Mouse (Mus musculus): ENCODE results near the gene Bahcc1. TPM values are rescaled to one million over a fixed set of nuclear protein-coding genes. Genes with fewer than 3 reads are reported as not detected.

Gene Bahcc1
- total RNA-seq (2014; rRNA removed) (19.3 and 26.5 TPM in 2 replicates), polyA plus RNA-seq (2015; fragmentation: Nextera tagmentation; extraction: Ambion mirVana) (3.9 and 6.5 TPM in 2 replicates)

DNA sequence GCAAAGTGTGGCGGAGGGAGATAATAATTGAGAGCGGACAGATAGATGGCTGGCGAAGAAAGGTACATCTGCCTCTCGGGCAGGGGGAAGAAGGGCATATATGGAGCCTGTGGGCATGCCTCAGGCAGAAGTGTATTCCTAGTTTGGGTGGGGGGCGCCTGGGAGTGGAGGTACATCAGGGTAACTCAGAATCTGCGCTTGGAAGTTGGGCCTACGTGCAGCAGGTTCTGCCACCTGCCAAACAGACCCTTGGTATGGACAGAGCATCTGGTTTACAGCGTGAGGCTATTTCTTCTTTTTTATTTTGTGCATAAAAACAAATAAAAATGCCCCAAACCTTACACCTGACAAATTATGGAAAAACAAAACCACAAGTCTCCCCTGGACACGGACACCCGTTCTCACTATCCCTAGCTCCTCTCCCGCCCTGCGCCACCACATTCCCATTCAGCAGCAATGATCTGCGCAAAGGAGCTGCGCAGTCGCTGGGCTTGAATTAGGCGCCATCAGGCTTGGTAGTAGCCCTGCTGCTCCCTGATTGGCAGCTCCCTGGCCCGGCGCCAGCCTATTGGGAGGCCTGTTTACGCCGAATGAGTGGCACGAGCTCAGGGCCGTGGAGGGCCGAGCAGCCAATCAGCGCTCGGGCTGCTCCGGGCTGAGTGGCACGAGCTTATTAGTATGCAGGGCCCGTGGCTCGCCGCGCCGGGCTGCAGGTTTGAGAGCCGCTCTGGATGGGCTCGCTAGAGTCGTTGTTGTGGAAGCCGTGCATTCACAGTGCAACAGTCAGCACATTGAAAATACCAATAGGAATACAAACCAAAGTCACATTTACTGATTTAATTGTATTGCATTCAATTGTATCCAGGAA lies at the start of gene Bahcc1:
Gene Bahcc1, plus strand, starts transcription at position 718 of the 868 bp plus-strand sequence.
- peak; percentile 20; the same call in 1 of the 2 replicates for TF ChIP-seq CTCF (IDR thresholded peaks at IDR 0.05; ENCODE audit: low read depth)
- Histone ChIP-seq H3K4me1 (ENCODE audit: insufficient read depth) (peaks cover 22% of the 10 kb centered on the region), H3K27ac (ENCODE audit: low read depth, low read length) (peak within 1 kb of the TSS; percentile 100), H3K27me3 (ENCODE audit: insufficient read depth, low read length) (no peaks in the 10 kb centered on the region), H3K9me3 (ENCODE audit: low read length) (no peaks in the 10 kb centered on the region), H3K4me2 (ENCODE audit: low read depth) (peak within 1 kb of the TSS; percentile 97), H3K4me3 (ENCODE audit: low read depth, low read length) (peak within 1 kb of the TSS; percentile 94), H3K36me3 (ENCODE audit: insufficient read depth) (no peaks in the 10 kb centered on the region), H3K9ac (peak within 1 kb of the TSS; percentile 99)
- DNase-seq, result peak; percentile 100
- 1% methylated on average over 36 of the region's 36 CpGs for WGBS
- ATAC-seq, result peak; percentile 90

DNA sequence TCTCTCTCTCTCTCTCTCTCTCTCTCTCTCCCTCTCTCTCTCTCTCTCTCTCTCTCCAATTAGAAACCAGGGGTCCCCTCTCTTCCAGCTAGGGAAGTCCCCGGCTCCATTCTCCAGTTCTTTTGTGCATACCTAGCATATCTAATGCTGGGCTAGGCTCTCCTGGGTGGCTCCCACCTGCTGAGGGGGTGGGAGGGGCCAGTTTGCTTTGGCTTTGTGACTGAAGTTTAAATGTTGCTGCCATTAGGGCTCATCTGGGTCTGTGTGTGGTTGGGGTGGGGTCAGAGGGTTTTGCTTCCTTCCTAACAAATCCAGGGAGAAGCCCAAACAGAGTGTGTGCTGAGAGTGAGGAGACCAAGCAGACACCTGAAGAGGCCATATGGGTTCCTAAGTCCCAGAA lies 49.6 kb upstream of the Bahcc1 start:
- H3K9me3 ChIP-seq (ENCODE audit: low read length), result no peaks in the 10 kb centered on the region
- H3K4me2 ChIP-seq (ENCODE audit: low read depth), result no peak overlapping the region
- TF ChIP-seq CTCF (IDR thresholded peaks at IDR 0.05; ENCODE audit: low read depth), result no peak
- 21% methylated on average over 1 of the region's 1 CpGs for WGBS
- H3K4me1 ChIP-seq (ENCODE audit: insufficient read depth), result peaks cover 19% of the 10 kb centered on the region
- no peaks in the 10 kb centered on the region for H3K27me3 ChIP-seq (ENCODE audit: insufficient read depth, low read length)
- DNase-seq (no peak), ATAC-seq (no peak)
- no peak overlapping the region for H3K4me3 ChIP-seq (ENCODE audit: low read depth, low read length)
- H3K36me3 ChIP-seq (ENCODE audit: insufficient read depth), result no peaks in the 10 kb centered on the region
- H3K27ac ChIP-seq (ENCODE audit: low read depth, low read length), result no peak overlapping the region
- no peak overlapping the region for H3K9ac ChIP-seq

DNA sequence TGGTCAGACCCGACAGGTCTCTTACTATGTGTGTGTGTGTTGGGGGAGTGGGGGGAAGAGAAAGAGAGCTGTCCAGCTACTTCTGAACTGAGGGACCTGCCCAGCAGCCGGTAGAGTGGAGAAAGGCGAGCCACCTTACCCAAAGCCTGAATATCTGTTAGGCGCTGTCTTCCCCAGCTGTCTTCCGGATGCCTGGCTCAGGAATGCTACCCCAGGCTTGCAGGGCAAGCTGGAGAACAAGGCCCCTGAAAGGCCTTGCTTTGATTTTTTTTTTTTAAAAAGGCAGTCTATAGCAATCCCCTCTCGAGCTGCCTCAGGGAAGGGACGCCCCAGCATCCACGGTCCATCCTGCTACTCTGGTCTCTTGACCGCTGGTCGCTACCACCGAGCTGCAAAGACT lies 49.0 kb upstream of the Bahcc1 start:
- DNase-seq, result no peak
- Histone ChIP-seq H3K27me3 (ENCODE audit: insufficient read depth, low read length) (no peaks in the 10 kb centered on the region), H3K9me3 (ENCODE audit: low read length) (no peaks in the 10 kb centered on the region), H3K4me1 (ENCODE audit: insufficient read depth) (peaks cover 19% of the 10 kb centered on the region), H3K36me3 (ENCODE audit: insufficient read depth) (no peaks in the 10 kb centered on the region), H3K4me3 (ENCODE audit: low read depth, low read length) (no peak overlapping the region), H3K27ac (ENCODE audit: low read depth, low read length) (no peak overlapping the region), H3K4me2 (ENCODE audit: low read depth) (no peak overlapping the region), H3K9ac (no peak overlapping the region)
- no peak for ATAC-seq
- TF ChIP-seq CTCF (IDR thresholded peaks at IDR 0.05; ENCODE audit: low read depth), result no peak
- 47% methylated on average over 11 of the region's 11 CpGs for WGBS

DNA sequence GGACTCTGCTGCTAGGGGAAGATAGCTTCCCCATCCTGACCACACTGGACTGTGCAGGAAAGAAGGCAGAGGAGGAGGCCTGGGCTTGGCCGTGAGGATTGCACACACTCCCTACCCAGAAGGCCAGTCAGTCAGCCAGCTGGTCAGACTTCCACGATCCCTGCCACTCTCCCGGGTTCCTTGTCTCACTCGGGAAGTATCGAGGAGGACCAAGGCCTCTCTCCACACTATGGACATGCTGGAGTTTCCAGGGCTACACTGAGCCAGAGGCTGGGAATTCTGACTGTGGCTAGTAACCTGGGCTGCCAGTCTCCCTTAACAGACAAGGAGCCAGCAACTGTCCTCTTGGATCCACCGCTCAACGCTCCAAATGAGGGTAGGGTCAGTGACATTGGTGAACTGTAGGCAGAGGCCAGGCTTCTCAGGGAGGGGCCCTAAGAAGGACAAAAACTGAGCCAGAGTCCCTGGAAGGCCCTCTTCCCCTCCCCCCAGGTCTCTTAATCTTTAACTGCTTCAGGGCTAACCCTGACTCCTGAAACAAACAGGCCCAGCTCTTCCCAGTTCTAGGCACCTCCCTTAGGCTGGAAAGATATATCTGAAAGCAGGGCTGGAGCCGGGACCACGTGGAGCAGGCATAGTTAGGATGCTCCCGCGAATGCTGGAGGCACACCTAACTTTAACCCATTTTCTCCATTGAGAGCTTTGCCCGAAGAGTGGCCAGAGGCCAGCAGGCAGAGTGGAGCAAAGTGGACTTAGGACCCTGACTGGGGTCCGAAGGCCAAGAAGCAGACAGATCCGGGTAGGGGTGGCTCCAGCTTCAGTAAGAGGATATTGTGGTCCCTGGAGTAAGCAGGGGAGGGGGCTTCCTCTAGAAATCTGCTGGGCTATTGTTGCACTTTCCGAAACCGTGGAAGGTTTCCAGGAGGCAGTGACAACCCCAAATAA lies 48.1 kb upstream of the Bahcc1 start:
- Histone ChIP-seq H3K4me2 (ENCODE audit: low read depth) (peak overlapping the region; percentile 97), H3K9me3 (ENCODE audit: low read length) (no peaks in the 10 kb centered on the region), H3K9ac (peak overlapping the region; percentile 95), H3K27ac (ENCODE audit: low read depth, low read length) (peak overlapping the region; percentile 57), H3K36me3 (ENCODE audit: insufficient read depth) (no peaks in the 10 kb centered on the region), H3K4me3 (ENCODE audit: low read depth, low read length) (peak overlapping the region; percentile 92), H3K4me1 (ENCODE audit: insufficient read depth) (peaks cover 19% of the 10 kb centered on the region), H3K27me3 (ENCODE audit: insufficient read depth, low read length) (no peaks in the 10 kb centered on the region)
- DNase-seq (peak; percentile 59), ATAC-seq (no peak)
- 12% methylated on average over 16 of the region's 16 CpGs for WGBS
- TF ChIP-seq CTCF (IDR thresholded peaks at IDR 0.05; ENCODE audit: low read depth), result no peak

DNA sequence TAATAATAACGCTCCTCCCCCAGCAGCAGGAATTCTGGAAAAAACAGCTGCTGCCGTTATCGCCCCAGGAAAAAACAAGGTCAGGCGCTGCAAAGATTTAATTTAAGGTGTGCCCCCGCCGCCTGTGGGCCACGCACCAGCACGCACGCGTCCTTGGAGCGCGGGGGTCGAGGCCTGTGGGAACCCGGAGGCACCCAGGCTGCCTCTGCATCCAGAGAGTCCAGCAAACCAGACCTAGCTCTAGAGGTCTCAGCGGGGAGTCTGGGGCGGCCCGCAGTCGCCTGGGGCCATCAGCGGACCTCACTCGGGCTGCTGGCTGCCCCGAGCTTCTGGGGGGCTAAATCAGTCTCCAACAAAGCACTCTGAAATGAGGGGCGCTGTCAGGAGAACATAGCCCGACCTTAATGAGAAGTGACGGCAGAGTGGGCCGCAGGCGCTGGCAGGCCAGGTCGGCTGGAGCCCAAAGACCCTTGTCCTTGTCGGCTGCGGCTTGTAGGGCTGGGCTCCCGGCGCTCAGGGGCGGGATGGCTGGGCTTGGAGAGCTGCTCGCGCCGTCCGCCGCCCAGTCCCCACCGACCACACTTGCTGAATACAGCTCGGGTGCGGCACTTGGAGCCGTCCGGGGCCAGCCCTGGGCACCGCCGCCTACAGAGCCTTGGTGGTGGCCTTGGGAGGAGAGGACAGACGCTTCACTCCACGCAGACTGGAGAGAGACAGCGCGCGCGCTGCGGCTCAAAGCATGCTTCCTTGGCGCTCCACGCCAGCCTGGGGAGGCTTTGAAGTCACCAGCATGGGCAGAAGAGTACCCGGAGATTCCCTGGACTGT lies 47.2 kb upstream of the Bahcc1 start:
- no peaks in the 10 kb centered on the region for H3K27me3 ChIP-seq (ENCODE audit: insufficient read depth, low read length)
- ATAC-seq (no peak), DNase-seq (peak; percentile 71)
- peak overlapping the region; percentile 54 for H3K27ac ChIP-seq (ENCODE audit: low read depth, low read length)
- H3K9me3 ChIP-seq (ENCODE audit: low read length), result no peaks in the 10 kb centered on the region
- peak overlapping the region; percentile 97 for H3K4me2 ChIP-seq (ENCODE audit: low read depth)
- H3K4me1 ChIP-seq (ENCODE audit: insufficient read depth), result peaks cover 23% of the 10 kb centered on the region
- H3K4me3 ChIP-seq (ENCODE audit: low read depth, low read length), result peak overlapping the region; percentile 92
- peak overlapping the region; percentile 95 for H3K9ac ChIP-seq
- TF ChIP-seq CTCF (IDR thresholded peaks at IDR 0.05; ENCODE audit: low read depth), result no peak
- 4% methylated on average over 54 of the region's 54 CpGs for WGBS
- H3K36me3 ChIP-seq (ENCODE audit: insufficient read depth), result no peaks in the 10 kb centered on the region

DNA sequence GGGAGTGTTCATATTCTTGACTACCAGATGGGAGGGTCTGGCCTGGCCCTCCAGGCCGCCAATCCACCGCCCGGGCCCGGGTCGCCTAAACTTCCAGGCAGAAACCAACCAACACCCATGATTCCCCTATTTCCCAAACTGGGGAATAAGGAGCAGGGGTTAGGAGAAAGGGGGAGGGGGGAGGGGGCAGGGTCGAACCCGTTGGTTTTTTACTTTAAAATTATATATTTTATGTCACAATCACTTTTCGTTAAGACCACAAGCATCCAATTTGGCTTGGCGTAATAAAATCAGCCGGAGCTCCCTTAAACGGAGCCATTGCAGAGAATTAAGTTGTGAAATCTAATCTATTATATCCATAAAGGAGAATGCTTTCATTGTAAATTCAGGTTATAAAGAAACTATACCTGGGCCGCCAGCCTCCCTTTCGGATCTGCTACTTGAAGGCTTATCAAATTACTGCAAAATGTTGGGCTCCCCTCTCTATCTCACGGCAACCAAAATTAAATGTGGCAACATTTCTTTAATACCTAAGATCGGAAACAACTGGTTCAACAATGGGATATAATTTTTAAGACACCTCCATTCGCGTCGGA lies 46.5 kb upstream of the Bahcc1 start:
- DNase-seq (peak; percentile 60), ATAC-seq (no peak)
- TF ChIP-seq CTCF (IDR thresholded peaks at IDR 0.05; ENCODE audit: low read depth), result no peak
- 12% methylated on average over 18 of the region's 18 CpGs for WGBS
- Histone ChIP-seq H3K9ac (peak overlapping the region; percentile 95), H3K4me1 (ENCODE audit: insufficient read depth) (peaks cover 25% of the 10 kb centered on the region), H3K9me3 (ENCODE audit: low read length) (no peaks in the 10 kb centered on the region), H3K27me3 (ENCODE audit: insufficient read depth, low read length) (no peaks in the 10 kb centered on the region), H3K4me2 (ENCODE audit: low read depth) (peak overlapping the region; percentile 97), H3K36me3 (ENCODE audit: insufficient read depth) (no peaks in the 10 kb centered on the region), H3K4me3 (ENCODE audit: low read depth, low read length) (peak overlapping the region; percentile 92), H3K27ac (ENCODE audit: low read depth, low read length) (peak overlapping the region; percentile 54)

Measured in forebrain, postnatal 0 days (tissue).